Mouse (Mus musculus): Measurements from ENCODE around the gene Ndufa13.

Ndufa13 gene

DNA sequence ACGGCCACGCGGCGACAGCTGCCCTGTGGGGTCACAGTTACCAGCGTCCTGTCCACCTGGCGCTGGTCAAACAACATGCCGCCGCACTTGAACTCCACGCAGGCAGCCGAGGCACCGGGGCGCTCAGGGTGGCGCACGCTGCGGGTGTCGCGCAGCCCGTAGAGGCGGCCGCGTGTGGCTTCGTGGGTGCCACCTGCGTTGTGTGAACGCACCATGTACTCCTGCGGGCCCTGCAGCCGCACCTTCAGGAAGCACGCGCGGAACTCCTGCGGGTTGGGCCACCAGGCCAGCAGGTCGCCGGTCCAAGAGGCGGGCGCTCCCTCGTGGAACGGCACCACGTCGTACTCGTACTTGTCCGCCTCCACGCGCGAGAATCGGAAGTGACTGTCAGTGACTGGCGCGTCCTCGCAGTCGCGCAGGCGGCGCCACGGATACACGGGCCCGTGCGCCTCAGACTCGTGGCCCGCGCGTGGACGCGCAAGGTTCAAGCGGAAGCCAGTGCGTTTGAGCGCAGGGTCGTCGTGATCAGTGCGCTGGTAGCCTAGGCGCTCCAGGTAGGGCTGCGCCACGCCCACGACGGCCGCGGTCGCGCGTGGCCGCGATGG is 21.0 kb downstream of the Ndufa13 start:
- no peak for DNase-seq (ENCODE audit: low read depth, low spot score)

- no peak for DNase-seq (ENCODE audit: low read depth, low spot score)
Observed at GRCm38 (mm10) chr8:69880841-69881240, 21.5 kb downstream of the Ndufa13 start.

GRCm38 (mm10) chr8:69879678-69880077 is 22.7 kb downstream of the Ndufa13 start:
- DNase-seq (ENCODE audit: low read depth, low spot score), result no peak

- no peak for DNase-seq (ENCODE audit: low read depth, low spot score)
Observed at GRCm38 (mm10) chr8:69877992-69878391, 24.4 kb downstream of the Ndufa13 start.

DNA sequence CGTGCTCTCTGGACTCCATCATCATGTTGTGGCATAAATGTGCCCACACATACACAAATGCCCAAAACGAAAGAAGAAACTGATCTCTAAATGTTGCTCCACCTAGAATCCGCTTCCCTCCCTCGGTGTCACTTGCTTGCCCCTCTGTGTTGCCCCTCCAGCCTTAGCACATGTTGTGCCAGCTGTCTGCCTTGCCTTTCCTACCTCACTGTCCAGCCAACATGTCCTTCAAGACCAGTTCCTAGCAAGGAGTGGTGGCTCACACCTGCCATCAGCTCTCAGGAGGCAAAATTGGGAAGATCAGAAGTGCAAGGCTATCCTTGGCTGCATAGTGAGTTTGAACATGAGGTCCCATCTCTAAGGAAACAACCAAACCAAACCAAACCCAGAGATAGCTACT is 25.0 kb downstream of the Ndufa13 start:
- DNase-seq (ENCODE audit: low read depth, low spot score), result no peak

DNA sequence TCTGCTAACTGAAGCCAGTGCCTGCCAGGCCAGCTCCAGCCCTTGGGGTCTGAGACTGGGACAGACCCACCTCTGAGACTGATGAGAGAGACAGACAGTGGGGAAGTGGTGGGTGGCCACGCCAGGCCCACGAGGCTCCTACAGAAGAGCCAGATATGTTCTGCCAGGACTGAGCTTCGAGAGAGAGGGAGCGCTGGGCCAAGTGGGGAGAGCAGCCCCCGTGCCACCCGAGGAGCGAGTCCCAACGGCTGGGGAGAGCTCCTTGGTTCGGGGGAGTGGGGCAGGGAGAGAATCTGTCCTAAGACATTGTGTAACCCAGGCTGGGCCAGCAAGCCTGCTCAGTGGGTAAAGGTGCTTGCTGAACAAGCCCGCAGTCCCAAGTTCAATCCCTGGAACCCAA is 25.4 kb downstream of the Ndufa13 start:
- no peak for DNase-seq (ENCODE audit: low read depth, low spot score)

GRCm38 (mm10) chr8:69876097-69876496 is 26.3 kb downstream of the Ndufa13 start:
- DNase-seq (ENCODE audit: low read depth, low spot score), result no peak

- DNase-seq (ENCODE audit: low read depth, low spot score), result peak; percentile 76
Observed at GRCm38 (mm10) chr8:69874654-69875053, 27.7 kb downstream of the Ndufa13 start.

- peak; percentile 49 for DNase-seq (ENCODE audit: low read depth, low spot score)
Observed at GRCm38 (mm10) chr8:69874155-69874554, 28.2 kb downstream of the Ndufa13 start.

DNA sequence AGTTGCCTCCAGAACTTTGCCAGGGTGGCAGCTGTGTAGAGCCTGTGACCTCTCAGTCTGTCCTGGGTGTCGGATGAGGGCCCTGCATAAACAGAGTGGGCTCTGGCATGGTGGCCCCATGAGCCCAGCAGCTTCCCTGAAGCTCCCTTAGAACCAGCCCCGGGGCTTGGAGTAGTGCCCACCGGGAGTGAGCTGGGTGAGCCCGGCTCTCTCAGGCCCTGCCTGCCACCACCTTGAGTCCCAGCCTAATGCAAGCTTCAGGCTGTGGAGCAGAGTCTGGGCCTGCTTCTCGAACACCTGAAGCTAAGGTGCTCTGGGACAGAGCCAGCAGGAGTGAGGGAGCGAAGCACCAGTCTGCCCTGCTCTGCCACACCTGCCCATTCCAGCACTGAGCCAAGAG is 31.5 kb downstream of the Ndufa13 start:
- DNase-seq (ENCODE audit: low read depth, low spot score), result no peak

GRCm38 (mm10) chr8:69870003-69870765 is 32.2 kb downstream of the Ndufa13 start:
- DNase-seq (ENCODE audit: low read depth, low spot score), result no peak

GRCm38 (mm10) chr8:69867696-69868326 is 34.5 kb downstream of the Ndufa13 start:
- peak; percentile 44 for DNase-seq (ENCODE audit: low read depth, low spot score)

GRCm38 (mm10) chr8:69864180-69864579 is 38.2 kb downstream of the Ndufa13 start:
- DNase-seq (ENCODE audit: low read depth, low spot score), result no peak

GRCm38 (mm10) chr8:69863387-69864020 is 38.9 kb downstream of the Ndufa13 start:
- no peak for DNase-seq (ENCODE audit: low read depth, low spot score)

DNA sequence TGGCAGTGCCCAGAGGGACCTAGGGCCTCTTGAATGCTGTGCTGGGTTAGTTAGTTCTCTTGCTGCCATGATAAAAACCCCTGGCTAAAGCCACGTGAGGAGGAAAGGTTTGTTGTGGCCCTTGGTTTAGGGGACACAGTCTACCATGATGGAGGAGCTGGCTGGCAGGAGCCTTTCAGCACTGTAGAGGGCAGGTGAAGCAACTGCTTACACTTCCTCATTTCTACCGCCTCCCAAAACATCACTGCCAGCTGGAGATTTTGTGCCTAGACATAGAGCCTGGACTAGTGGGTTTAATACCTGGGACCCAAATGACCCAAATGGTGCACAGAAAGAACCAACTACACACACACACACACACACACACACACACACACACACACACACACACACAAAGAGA is 41.1 kb downstream of the Ndufa13 start:
- no peak for DNase-seq (ENCODE audit: low read depth, low spot score)

DNA sequence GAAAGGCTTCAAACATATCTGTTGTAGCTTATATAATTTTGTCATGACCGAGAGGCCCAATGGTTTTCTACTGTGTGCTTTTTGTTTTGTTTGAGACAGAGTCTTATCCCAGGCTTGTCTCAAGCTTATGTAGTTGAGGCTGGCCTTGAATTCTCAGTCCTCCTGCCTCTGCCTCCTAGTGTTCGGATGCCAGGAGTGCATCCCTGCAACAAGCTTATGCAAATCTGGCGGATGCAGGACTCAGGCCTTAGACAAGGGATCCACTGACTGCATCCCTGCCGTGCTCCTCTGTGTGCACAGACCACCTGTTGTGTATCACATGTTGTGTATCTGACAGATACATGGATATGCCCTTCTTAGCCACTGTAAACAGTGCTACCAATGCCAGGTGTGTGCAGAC is 41.6 kb downstream of the Ndufa13 start:
- DNase-seq (ENCODE audit: low read depth, low spot score), result no peak

DNA sequence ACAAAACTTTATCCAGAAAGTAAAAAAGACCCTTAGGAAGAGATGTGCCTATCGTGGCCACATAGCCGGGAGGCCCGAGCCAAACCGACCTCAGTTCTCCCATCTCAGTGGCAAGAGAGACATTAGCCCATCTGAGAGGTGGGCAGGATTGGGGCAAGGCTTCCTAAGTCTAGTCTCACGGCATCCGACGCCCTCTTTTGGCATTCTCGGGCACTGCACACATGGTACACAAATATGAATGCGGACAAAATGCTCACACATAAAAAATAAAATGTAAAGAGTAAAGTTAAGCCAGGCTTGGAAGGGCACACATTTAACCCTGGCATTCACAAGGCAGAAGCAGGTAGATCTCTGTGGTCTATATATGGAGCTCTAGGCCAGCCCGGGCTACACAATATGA is 48.5 kb downstream of the Ndufa13 start:
- no peak for DNase-seq (ENCODE audit: low read depth, low spot score)

- DNase-seq (ENCODE audit: low read depth, low spot score), result no peak
Observed at GRCm38 (mm10) chr8:69850926-69851506, 51.3 kb downstream of the Ndufa13 start.

GRCm38 (mm10) chr8:69849899-69850298 is 52.5 kb downstream of the Ndufa13 start:
- DNase-seq (ENCODE audit: low read depth, low spot score), result no peak

GRCm38 (mm10) chr8:69848951-69849350 is 53.4 kb downstream of the Ndufa13 start:
- no peak for DNase-seq (ENCODE audit: low read depth, low spot score)

- no peak for DNase-seq (ENCODE audit: low read depth, low spot score)
Observed at GRCm38 (mm10) chr8:69847167-69848065, 54.9 kb downstream of the Ndufa13 start.

All from skeletal muscle tissue, adult 2 months (tissue).